Mouse (Mus musculus): ENCODE data around the gene Rnh1. TPM values are rescaled to one million over a fixed set of nuclear protein-coding genes. Genes with fewer than 3 reads are reported as not detected.

Gene Rnh1
- total and polyA plus RNA-seq, 2 experiments = 106 to 134 TPM

DNA sequence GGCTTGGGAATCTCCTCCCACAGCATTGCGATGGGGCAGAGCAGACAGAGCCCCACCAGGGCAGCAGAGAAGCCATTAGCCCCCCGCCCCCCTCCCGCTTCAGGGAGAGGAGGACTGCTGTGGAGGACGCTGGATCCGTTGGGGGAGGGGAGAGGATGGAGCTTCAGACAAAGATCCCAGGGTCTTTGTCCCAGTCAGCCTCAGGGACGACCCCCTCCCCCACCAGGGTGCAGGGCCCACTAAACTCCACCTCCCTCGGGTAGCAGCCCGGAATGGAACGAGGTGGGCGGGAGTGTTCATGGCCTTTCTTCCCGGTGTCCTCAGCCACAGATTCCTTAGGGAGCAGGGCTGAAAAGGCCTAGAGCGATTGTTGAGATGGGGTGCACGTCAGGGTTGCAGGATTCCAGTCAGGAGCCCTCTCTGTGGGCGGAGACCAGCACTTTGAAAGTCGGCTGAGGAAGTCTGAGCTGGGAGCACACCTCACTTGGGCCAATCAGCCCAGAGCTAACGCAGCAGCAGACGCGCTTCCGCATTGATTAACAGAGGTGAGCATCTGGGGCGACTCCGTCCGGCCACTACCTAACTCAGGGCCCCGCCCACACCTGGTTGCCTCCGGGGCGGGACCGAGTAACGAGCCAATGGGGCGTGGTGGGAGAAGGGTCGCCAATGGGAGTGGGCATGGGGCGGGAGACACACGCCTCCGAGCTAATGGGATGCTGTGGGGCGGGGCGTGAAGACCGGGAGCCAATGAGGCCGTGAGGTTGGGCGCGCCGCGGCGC lies 42.6 kb upstream of the Rnh1 start, which contains the start of gene Rassf7:
TSS of gene Rassf7 (plus strand) at position 760 of the 779 bp plus-strand sequence.
- Histone ChIP-seq H3K4me3 (ENCODE audit: insufficient read depth, low read depth, low read length) (peak within 1 kb of the TSS; percentile 87), H3K9ac (ENCODE audit: low read depth, low read length) (peak within 1 kb of the TSS; percentile 88), H3K27me3 (ENCODE audit: control insufficient read depth, insufficient read depth, low read length) (no peaks in the 10 kb centered on the region), H3K79me2 (ENCODE audit: control insufficient read depth, insufficient read depth, low read length) (peaks cover 12% of the 10 kb centered on the region; the same call in 1 of the 2 replicates), H3K36me3 (ENCODE audit: control insufficient read depth, insufficient read depth, low read length) (no peaks in the 10 kb centered on the region), H3K4me1 (ENCODE audit: control insufficient read depth, insufficient read depth, low read length) (peaks cover 16% of the 10 kb centered on the region), H3K27ac (replicated peaks; ENCODE audit: insufficient read depth, low read depth, low read length) (peak within 1 kb of the TSS; percentile 91)
- TF ChIP-seq POLR2A (IDR thresholded peaks at IDR 0.05; ENCODE audit: extremely low read depth, insufficient read depth, low read length) (0 out of 2 replicates have a peak, but pooled peaks have one; percentile 15), CTCF (IDR thresholded peaks at IDR 0.05; ENCODE audit: low read depth, low read length) (no peak)
- peak; percentile 90 for DNase-seq (ENCODE audit: extremely low read depth, low read depth, low spot score)
- whole genome bisulfite sequencing = 5% methylated on average over 41 of the region's 41 CpGs

DNA sequence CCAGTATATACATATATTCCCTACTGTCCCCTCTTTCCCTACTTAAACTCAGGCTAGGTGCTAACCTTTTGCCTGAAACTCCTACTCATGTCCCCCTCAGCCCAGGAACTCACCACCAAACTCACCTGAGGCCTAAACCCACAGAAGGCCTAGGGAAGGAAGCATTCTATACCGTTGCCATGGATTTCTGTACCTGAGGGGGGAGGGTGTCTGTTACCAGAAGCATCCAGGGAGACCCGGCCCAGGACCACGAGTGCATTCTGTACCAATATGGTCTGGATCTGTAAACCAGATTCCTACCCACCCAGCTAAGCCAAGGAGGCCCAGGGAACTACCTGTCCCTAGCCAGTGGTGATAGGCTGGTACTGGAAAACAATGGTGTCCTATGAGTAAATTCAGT lies 41.7 kb upstream of the Rnh1 start:
- no peak for TF ChIP-seq CTCF (IDR thresholded peaks at IDR 0.05; ENCODE audit: low read depth, low read length)
- no peak for TF ChIP-seq POLR2A (IDR thresholded peaks at IDR 0.05; ENCODE audit: extremely low read depth, insufficient read depth, low read length)
- peaks cover 16% of the 10 kb centered on the region for H3K4me1 ChIP-seq (ENCODE audit: control insufficient read depth, insufficient read depth, low read length)

DNA sequence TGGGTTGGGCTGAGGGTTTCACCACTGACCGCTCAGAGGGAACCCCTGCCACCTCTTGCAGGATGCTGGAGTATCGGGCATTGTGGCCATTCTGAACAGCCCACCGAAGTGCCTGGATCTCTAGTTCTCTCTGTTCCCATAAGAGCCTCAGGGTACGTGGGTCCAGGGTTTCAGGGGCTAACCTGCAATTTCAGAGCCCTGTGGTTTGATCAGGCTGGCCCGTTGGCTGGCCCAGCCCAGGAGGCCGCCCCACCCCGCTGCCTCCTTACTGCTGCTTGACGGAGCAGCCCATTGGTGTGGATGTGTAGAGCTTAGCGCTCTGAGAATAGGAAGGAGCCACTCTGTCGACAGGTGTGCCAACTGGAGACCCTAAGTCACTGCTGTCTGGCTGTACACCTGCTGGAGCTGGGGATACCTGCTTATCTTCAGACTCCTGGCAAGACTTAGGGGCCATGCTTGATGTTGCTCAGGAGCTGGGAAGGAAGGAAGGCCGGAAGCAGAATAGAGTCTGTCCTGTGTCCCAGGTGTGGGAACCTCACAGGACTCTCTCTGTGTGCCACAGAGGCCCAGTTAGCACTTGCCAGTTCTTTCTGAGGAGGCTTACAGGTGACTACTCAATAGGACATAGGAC lies 41.1 kb upstream of the Rnh1 start, which contains the start of gene Lmntd2:
TSS of gene Lmntd2 (minus strand) at position 476 of the 631 bp plus-strand sequence.
- Histone ChIP-seq H3K36me3 (ENCODE audit: control insufficient read depth, insufficient read depth, low read length) (no peaks in the 10 kb centered on the region), H3K4me3 (ENCODE audit: insufficient read depth, low read depth, low read length) (no peak within 1 kb of the TSS), H3K79me2 (ENCODE audit: control insufficient read depth, insufficient read depth, low read length) (peaks cover 12% of the 10 kb centered on the region; the same call in 1 of the 2 replicates), H3K27me3 (ENCODE audit: control insufficient read depth, insufficient read depth, low read length) (no peaks in the 10 kb centered on the region), H3K9ac (ENCODE audit: low read depth, low read length) (no peak within 1 kb of the TSS), H3K27ac (replicated peaks; ENCODE audit: insufficient read depth, low read depth, low read length) (no peak within 1 kb of the TSS), H3K4me1 (ENCODE audit: control insufficient read depth, insufficient read depth, low read length) (peaks cover 16% of the 10 kb centered on the region)
- DNase-seq (ENCODE audit: extremely low read depth, low read depth, low spot score) = no peak
- TF ChIP-seq CTCF (IDR thresholded peaks at IDR 0.05; ENCODE audit: low read depth, low read length) = no peak
- no peak for TF ChIP-seq POLR2A (IDR thresholded peaks at IDR 0.05; ENCODE audit: extremely low read depth, insufficient read depth, low read length)
- WGBS = 93% methylated on average over 11 of the region's 11 CpGs

More for the DNA sequence above, 41.7 kb upstream of the Rnh1 start:
- 89% methylated on average over 3 of the region's 3 CpGs for WGBS
- Histone ChIP-seq H3K27ac (replicated peaks; ENCODE audit: insufficient read depth, low read depth, low read length) (no peak overlapping the region), H3K36me3 (ENCODE audit: control insufficient read depth, insufficient read depth, low read length) (no peaks in the 10 kb centered on the region), H3K79me2 (ENCODE audit: control insufficient read depth, insufficient read depth, low read length) (peaks cover 12% of the 10 kb centered on the region; the same call in 1 of the 2 replicates), H3K4me3 (ENCODE audit: insufficient read depth, low read depth, low read length) (no peak overlapping the region), H3K27me3 (ENCODE audit: control insufficient read depth, insufficient read depth, low read length) (no peaks in the 10 kb centered on the region), H3K9ac (ENCODE audit: low read depth, low read length) (no peak overlapping the region)
- DNase-seq (ENCODE audit: extremely low read depth, low read depth, low spot score) = no peak

DNA sequence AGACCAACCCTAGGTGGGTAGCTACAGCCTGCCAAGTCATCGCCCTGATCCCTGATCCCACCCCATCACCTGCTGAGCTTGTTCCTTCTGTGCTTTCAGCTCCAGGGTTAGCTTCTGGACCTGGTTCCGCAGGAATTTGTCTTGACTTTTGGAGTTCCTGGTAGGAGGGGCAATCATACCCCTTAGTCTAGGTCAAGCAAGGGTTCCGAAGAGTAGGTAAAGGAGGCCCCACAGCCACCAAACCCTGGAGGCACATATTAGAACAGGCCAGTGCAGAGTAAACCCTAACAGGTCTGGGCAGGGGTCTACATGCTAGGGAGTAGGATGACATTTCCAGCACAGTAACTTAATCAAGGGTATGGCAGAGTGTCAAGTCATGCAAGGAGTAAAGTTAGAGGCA lies 40.5 kb upstream of the Rnh1 start:
- Histone ChIP-seq H3K9ac (ENCODE audit: low read depth, low read length) (no peak overlapping the region), H3K4me3 (ENCODE audit: insufficient read depth, low read depth, low read length) (no peak overlapping the region), H3K79me2 (ENCODE audit: control insufficient read depth, insufficient read depth, low read length) (peaks cover 12% of the 10 kb centered on the region; the same call in 1 of the 2 replicates), H3K36me3 (ENCODE audit: control insufficient read depth, insufficient read depth, low read length) (no peaks in the 10 kb centered on the region), H3K27ac (replicated peaks; ENCODE audit: insufficient read depth, low read depth, low read length) (no peak overlapping the region), H3K4me1 (ENCODE audit: control insufficient read depth, insufficient read depth, low read length) (peaks cover 16% of the 10 kb centered on the region), H3K27me3 (ENCODE audit: control insufficient read depth, insufficient read depth, low read length) (no peaks in the 10 kb centered on the region)
- WGBS = 98% methylated on average over 3 of the region's 3 CpGs
- no peak for DNase-seq (ENCODE audit: extremely low read depth, low read depth, low spot score)
- no peak for TF ChIP-seq CTCF (IDR thresholded peaks at IDR 0.05; ENCODE audit: low read depth, low read length)
- TF ChIP-seq POLR2A (IDR thresholded peaks at IDR 0.05; ENCODE audit: extremely low read depth, insufficient read depth, low read length) = no peak

DNA sequence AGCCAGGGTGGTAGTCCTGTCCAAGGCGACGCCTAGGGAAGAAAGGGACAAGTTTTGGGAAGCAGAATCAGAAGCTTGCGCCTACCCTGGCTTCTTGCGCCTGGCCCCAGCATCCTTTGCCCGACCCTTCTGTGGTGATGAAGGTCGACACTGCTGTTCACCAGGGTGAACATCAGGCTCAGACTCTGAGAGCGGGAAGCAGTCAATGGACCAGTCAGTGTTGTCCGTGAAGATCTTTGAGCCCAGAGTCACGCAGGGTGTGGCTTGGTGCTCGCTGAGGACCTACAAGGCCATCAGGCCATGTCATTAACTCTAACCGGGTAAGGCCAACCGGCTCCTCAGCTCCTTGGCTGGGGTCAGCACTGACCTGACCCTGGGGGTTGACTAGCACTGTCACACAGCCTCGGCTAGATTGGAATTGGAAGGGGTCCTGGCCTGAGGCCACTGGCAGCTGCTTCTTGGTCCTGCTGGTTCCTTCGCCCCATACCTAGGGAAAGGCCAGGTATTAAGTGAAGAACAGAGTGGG lies 38.0 kb upstream of the Rnh1 start:
- Histone ChIP-seq H3K27ac (replicated peaks; ENCODE audit: insufficient read depth, low read depth, low read length) (no peak overlapping the region), H3K4me1 (ENCODE audit: control insufficient read depth, insufficient read depth, low read length) (peaks cover 5% of the 10 kb centered on the region; the same call in 1 of the 2 replicates)

More for the DNA sequence above, 38.0 kb upstream of the Rnh1 start:
- H3K9ac ChIP-seq (ENCODE audit: low read depth, low read length) = no peak overlapping the region
- no peaks in the 10 kb centered on the region for H3K27me3 ChIP-seq (ENCODE audit: control insufficient read depth, insufficient read depth, low read length)
- TF ChIP-seq CTCF (IDR thresholded peaks at IDR 0.05; ENCODE audit: low read depth, low read length) (no peak), POLR2A (IDR thresholded peaks at IDR 0.05; ENCODE audit: extremely low read depth, insufficient read depth, low read length) (no peak)
- H3K79me2 ChIP-seq (ENCODE audit: control insufficient read depth, insufficient read depth, low read length) = no peaks in the 10 kb centered on the region
- no peaks in the 10 kb centered on the region for H3K36me3 ChIP-seq (ENCODE audit: control insufficient read depth, insufficient read depth, low read length)
- 89% methylated on average over 14 of the region's 14 CpGs for WGBS
- no peak for DNase-seq (ENCODE audit: extremely low read depth, low read depth, low spot score)
- H3K4me3 ChIP-seq (ENCODE audit: insufficient read depth, low read depth, low read length) = no peak overlapping the region

Data from liver, adult 2 months (tissue).